Mouse (Mus musculus) WW6 (cell line): ENCODE measurements at regions not wholly inside any gene's neighbourhood (a gene's known extent, or its start where the extent isn't known, plus 50 kb on each side); places are given as distances from the start of the nearest gene placed in this dataset.

Source experiments
- DNase-seq: peaks from one replicate; pipeline ENCODE4 v3.0.0-alpha.2; 2013; ENCODE audit warnings: low read depth, low spot score

DNA sequence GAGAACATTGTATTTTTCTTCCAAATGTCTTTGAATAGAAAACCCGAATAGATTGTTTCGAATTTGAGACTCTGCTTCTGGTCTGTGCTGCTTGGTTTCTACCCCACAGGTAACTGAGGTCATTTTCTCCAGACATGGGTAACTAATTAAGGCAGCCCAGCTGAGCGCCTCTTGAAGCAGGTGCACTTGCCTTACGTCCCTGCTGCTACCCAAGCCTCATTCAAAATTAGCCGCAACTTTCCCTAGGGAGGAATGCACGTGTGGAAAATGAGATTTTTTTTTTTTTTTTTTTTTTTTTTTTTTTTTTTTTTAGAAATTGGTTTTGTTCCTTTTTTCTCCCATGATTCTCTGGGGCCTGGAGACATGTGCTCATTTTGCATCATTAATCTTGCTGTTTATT lies 245.1 kb downstream of the Slc30a10 start:
- no peak for DNase-seq

DNA sequence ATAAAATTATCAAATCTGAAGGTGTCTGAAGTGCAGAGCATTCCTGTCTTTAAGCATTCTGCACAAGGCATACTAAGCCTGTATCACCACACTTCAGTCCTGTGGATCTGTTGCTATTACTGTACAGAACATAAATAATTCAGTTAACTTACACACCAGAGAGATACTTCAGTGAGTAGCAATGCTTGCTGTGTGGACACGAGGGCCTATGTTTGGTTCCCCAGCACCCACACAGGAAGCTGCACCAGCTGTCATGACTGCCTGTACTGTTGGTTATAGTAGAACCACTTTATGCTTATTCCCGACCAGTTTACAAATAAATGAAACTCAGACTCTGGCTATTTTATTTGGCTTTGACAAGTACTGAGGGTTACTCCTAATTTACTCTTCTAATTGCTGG lies 271.7 kb downstream of the Slc30a10 start:
- no peak for DNase-seq

DNA sequence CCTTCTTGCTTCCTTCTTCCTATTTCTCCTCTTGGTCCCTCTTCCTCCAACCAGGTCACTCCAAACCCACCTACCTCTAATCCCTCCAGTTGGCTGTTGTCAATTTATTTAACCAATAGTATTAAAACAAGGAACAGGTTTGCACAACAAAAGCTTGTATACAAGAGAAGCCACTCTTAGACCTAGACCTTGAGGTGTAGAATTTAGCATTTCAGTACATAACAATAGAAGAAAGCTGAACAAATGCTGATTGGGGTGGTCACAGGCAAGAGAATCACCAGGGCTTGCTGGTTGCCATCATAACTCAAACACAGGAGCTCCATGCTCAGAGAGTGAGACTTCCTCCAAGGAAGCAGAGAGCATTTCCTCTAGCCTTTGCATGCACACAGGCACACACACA lies 272.2 kb downstream of the Slc30a10 start:
- DNase-seq: no peak

DNA sequence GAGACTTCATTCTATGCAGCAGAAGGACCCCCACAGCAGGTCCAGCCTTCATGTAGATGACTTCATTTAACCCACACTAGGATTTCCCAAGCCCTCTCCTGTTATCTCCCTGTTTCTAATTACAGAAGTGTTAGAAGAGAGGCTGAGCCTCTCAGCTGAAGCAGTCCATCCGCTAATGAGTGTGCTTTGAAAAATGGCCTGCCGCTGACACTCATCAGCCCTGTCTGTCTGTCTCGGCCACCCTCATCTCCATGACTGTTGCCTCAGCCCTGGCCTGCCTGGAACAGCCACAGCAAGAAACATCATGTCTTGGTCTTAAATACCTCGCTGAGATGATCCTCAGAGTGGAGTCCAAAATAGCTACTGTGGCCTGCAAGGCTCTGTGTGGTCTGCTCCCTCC lies 273.1 kb downstream of the Slc30a10 start:
- DNase-seq: no peak

DNA sequence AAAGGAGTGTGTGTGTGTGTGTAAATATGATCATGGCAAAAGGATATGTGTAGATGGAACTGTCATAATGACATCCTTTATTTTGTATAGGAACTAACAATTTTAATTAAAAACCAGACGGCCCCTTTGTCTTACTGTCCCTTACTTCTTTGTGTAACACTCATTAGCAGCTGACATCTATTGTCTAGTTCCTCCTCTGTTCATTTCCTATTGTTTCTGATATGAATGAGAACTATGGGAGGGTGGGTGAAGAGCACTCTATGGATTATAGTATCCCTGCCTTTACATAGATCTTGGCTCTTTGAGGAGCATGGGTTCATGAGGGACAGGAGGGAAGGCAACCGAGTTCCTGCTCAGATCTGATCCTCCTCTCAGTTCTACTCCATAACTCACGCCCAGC lies 273.8 kb downstream of the Slc30a10 start:
- no peak for DNase-seq

DNA sequence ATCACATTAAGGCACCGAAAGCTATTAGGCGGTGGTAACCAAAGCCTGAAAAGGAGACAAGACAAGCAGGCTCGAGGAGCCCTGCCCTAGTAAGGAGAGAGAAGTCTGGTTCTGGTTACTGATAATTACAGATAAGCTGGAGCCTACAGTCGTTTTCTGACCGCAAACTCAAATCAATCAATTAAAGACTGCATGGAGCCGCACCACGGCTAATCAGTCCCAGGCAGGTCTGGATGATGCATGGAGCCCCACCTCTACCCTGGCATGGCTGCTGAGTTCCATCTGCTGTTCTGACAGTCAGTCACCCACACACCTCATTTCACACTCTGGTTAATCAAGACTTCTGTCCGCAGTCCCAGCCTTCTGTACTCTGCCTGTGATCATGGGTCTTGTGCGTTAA lies 276.4 kb downstream of the Slc30a10 start:
- no peak for DNase-seq

DNA sequence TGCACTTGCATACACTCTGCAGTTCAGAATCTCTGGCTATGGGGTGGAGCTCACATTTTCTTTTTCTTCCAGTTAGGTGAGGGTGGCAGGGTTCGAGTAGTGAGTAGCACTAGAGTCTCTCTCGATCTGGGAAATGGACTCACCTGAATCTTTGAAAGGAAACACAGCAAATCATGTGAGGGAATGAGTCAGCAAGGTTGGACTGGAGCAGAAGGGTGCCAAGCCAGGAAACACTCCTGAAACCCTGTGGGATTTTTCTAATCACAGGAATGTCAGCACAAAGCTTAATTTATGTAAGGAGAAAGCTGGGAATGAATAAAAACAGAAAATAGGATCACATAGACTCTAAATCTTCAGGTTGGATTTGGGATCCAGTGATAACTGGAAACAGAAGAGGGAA lies 282.1 kb downstream of the Slc30a10 start:
- no peak for DNase-seq

DNA sequence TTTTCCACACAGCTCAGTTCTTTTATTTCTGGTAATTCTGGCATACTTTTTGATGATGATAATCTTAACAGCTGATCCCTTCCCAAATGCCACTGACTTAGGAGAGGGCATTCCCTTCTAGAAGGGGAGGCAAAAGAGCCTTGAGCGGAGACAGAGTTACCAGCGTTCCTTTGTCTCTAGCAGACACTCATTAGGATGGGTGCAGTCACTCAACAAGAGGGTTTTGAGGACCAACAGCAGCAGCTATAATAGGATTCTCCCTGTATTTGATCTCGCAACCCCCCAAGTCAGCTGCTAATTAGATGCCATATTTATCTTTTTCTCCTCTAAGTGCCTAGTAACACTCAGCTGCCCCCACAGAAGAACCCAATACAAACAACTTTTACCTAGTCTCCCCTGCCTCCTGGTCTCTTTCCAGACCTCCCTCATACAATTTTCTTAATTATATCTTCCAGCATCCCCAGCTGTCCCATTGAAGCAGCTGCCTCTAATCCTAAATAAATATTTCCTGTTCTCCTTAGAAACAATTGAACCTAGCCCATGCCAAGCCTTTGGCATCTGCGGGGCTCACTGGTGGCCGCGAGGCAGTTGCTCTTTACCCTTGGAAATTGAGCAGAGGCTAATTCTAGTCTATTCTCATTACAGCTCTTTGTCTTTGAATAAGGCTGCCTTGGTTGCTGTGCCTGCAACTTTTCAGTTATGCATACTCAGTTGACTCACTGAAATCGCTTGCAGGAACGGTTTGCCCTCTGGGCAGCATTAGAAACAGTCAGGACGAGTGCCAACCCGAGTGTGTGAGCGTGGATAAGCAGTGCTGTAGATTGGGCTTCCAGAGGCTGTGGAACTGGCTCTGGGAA lies 286.6 kb downstream of the Slc30a10 start:
- DNase-seq: no peak

DNA sequence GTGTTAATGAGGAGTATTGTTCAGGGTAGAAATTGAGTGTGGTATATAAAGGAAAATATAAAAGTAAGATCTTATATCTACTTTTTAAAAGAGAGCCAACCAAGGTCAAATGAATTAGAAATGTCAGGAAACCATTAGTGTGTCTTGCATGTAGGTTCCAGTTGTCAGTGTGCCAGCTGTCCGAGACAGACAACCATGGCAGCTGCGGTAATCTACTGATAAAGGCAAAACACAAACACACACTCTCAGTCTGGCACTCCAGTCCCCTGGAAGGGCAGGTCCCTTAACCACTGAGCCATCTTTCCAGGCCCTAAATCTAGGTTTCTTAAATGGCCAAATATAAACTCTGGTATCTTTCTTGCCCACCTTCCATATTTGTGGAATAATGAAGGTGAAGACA lies 294.6 kb downstream of the Slc30a10 start:
- DNase-seq: no peak

DNA sequence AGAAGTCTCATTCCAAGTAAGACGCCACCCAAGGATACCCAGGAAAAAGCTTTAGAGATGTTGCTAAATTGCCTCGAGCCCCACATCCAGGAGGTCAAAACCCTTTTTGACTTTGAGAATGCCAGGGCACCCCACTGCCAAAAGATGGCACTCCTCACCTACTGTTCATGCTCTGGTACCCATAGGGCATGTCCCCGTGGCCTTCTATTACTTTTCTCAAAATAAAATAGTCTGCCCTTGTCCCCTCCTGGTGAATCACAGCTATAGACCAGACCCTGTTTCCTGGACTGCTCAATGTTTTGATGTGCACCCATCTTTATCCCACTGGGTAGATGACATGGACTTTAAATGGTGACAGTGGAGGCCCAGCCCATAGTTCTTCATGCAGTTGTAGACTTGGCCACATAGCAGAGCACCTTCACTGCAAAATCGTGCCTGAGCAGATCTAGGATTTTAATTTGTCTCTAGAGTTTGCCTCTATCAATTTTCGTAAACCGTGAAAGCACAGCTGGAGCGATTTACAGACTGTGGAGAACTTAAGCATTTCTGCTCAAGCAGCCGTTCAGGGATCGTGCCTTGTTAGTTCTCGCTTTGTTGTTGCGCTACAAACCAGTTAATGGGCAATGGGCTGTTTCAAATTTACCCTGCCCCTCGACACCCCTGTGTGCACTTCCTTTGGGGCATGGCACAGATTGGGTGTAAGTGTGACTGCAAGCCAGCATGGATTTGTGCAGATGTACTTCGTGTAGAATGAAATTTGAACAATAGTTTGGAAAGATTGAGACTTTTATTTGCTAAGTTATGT lies 300.0 kb downstream of the Slc30a10 start:
- DNase-seq: no peak

DNA sequence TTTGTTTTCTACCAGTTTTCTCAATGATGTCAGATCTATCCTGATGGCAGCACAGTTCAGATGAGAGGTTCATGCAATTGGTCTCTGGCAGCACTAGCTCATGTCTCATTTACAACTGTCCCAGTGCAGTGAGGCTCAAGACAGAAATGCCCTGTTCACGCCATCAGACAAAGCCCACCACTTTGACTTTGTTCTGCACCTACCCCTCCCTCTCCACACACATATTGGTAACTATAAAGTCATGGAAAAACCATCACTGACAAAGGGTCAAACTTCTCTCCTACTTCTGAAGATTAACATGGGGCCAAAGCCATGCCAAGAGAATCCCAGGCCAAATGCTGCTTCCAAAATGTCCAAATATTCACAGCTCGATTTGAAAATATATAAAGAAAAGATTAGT lies 302.7 kb downstream of the Slc30a10 start:
- DNase-seq: no peak

DNA sequence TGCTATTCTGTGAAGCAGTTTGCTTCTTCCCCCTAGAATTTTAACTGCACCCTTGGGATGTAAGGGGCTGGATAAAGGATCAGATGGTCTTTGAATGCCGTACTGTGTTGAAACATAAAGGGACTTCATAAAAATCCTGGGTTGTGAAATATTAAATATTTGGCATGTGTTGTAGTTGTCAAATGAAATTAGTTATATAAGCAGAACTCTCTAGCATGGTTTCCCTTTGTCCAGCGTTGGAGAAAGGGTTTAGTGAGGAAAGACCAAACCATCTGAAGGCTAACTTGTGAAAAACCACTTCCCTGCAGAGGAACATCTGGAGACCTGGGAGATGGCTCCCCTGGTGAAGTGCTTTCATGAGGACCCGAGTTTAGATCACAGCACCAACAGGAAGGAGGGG lies 319.6 kb downstream of the Slc30a10 start:
- DNase-seq: no peak

DNA sequence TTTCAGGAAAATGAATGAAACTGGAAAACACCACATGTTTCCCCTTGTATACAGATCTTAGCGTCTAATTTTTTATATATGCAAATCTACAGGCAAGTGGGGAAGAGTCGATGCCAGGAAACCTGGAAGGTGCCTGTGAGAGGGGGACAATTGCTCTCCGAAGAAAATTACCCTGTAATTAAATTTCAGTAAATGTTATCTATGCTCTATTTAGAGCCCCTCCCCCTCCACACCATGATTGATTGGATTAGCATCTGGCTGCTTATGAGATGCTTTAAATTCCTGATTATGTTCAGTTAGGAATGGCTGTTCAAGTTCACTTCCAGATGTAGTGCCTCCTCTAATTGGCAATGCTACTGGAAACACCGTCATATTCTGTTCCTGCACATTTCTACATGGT lies 325.0 kb downstream of the Slc30a10 start:
- DNase-seq: no peak

DNA sequence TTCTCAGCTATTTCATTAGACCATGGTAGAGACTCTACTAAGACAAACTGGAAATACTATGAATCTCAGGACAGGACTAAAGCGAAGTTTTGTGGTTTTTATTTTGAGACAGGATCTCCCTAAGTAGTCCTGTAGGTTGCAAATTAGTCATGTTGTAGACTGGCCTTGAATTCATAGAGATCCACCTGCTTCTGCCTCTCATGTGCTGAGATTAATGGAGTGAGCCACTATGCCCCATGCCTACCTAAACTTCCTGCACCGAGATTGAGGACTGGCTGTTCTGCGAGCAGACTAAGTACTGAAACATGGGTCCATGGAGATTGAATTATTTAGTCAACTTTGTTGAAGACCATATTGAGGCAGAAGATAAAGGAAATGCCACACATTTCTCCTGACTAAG lies 315.0 kb downstream of the Lyplal1 start:
- DNase-seq: no peak

DNA sequence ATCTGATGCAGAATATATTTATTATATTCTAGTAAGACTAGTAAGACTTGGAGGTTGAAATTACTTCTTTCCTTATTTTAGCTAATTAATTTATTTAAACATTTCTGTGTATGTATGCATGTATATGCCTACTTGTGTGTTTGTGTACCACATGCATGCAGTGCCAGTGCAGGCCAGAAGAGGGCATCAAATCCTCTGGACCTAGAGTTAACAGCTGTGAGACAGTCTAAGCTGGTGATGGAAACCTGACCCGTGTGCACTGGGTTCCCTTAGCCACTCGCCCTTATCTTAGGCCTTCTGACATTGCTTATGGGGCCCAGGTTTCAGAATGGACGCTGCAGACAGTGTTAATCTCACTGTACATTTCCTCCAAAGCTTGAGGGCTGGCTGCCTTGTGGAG lies 302.2 kb downstream of the Lyplal1 start:
- DNase-seq: no peak

DNA sequence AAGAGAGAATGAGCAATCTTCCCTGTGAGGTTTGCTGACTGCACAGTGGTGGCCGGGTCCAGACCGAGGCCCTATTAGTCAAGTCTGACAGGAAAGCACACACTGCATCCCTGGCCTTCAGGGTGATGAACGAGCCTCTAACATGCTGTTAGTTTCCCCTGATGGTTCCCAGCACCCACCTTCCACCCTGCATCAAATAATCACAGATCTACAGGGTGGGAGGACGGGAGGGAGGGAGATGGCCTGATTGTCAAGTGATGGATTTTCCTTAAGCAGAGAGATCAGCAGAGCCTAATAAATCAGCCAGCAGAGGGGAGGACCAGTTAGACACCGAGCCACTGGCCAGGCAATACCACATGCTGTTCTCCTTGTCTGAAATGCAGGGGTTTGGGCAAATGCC lies 298.1 kb downstream of the Lyplal1 start:
- no peak for DNase-seq

DNA sequence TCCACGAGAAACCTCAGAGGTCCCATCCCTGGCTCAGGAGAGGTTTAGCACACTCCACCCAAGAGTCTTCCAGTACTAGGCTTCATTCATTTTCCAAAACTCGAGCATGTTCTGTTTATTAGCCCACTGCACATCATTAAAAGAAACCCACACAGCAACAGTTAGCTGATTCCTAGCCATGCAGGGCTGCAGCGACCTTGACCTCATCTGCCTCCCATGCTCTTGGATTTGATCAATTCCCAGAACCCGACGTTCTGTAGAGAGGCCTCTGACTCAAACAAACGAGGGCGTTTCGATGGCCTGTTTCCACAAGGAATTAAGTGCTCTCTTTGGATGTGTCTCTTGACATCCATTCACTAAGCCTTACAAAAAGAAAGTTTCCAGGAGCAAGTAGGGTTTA lies 294.9 kb downstream of the Lyplal1 start:
- DNase-seq: no peak

DNA sequence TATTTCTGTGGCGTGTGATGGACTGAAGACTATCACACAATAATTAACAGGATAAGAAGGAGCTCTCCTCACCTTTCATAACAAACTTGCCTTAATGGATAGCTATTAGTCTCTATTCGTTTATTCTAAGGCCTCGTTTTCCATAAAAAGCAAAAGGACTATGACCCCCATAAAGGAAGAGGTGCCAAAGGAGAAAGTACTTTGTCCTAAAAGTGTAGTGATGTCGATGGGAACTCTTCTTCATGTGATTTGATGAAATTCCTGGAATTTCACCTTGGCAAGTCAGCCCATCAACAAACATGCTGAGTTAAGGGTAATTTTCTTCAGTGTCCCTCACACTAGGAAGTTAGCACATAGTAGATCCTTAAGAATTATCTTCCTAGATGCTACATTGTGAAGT lies 293.9 kb downstream of the Lyplal1 start:
- no peak for DNase-seq

DNA sequence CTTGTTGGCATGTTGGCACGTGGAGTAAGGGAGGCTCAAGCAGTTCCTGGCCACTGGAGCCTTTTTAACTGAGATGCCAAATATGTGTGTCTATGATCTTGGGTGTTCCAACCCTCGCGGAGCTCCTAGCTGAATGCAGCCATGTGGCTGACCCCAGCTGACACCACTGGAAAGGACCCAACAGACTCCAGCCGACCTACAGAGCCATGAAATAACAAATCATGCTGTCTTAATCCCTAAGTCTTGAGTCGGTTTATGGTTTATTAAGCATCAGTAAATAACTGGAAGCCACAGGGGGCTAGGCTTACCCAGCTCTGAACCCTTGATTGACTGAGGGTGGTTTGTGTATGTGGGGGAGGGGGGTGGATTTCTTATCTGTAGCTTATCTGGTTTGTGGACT lies 293.2 kb downstream of the Lyplal1 start:
- DNase-seq: no peak

DNA sequence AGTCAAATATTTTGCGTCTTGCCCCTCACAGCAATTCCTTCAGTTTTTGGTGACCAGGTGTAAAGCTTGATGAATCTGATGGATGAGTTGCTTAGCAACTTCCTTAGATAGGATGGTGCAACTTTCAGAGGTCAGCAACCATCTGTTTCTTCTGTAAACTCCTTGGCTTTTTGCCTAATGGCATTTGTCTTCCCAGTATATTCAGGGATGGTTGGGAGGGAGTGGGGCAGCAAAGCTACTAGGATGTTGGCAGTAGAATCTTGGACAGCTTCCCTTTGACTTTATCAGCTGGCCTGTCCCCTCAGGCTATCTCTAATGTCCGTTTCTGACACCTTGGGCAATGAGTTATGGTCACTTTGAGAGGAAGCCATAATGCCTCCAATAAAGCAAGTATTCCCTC lies 289.1 kb downstream of the Lyplal1 start:
- no peak for DNase-seq

DNA sequence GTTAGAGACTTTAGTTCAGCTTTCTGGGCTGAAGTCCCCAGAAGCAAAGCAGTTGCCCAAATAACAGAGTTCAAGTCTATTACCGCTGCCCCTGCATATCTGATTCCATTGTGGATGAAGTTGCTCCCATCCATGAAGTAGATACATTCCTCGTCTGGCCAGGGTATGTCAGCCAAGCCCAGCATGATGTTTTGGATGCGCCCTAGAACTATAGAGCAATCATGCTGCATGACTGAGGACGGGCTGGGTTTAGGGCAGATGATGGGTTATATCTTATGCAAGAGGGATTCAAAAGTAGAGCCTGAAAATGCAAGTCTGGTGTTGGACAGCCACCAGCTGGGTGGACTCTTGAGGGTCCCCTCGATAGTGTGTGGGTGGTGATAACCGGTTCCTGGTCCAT lies 288.6 kb downstream of the Lyplal1 start:
- DNase-seq: no peak

DNA sequence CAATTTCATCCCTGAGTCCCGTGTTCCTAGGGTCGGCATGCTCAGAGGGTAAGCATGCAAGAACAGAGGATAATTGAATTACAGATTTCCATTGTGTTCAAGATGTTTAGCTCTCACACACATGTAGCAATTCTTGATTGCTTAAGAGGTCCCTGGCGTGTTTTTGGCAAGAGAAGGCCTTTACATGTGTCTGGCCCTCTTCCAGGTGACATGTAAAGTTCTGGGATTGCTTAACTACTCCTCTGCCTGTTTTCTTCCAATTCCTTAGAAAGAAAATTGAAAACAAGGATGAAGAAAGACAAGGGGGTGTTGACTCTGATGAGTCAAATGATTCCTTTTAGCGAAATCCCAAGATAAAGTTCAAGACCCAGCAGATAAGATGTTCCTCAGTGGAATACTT lies 285.1 kb downstream of the Lyplal1 start:
- no peak for DNase-seq

DNA sequence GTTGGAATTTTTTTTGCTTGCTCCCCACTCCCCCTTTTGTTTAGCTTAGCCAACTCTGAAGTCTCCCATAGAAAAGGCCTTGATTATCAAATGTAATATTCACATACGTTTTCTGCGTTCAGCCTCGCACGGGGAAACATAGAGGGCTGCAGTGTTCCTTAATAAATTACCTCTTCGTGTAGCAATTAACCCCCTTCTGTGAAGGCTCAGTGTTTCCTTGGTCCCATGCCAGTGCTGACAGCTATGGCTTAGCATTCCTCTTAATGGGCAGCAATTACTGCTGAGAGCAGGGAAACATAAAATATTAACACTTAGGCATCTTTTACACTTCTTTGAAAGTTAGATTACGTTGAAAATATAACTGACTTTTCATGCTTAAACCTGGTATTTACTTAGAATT lies 282.9 kb downstream of the Lyplal1 start:
- no peak for DNase-seq
